Mouse (Mus musculus): ENCODE data around the gene Cobl. TPM values are rescaled to one million over a fixed set of nuclear protein-coding genes. Genes with fewer than 3 reads are reported as not detected.

Gene Cobl
- total and polyA plus RNA-seq, 2 experiments from 2014 or later, result 17.2 to 24.5 TPM

DNA sequence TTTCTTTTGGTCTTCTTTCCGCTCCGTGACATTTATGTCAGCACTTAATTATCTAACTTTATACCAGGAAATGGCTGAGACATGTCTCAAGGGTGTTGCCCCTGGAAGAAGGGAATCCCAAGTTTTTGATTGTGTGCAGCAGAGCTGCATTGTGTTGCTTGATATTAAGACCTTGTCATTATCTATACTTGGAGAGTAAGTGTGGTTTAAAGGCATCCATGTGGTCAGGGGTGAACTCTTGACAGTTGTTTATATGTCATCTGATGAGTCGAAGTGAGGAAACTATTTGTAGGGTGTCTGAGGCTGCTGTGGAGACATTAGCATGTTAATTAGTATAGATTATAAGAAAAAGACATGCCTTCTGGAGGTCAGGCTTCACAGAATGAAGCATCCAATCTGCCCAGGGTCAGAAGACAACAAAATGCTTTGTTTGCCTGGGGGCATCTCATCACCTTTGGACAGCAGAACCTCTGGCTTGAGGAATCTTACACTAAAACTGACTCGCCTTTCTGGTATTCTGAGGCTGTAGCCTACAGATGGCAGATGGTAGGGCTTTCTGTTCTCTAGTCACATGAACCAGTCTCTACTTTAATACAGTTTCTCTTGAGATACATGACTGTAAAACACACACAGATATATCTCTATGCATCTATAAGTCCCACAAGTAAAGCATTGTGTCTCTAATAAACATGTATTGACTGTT lies 179.3 kb downstream of the Cobl start:
- no peak overlapping the region for H3K27ac ChIP-seq (ENCODE audit: low read depth, low read length)
- H3K36me3 ChIP-seq (ENCODE audit: insufficient read depth, low read length), result no peaks in the 10 kb centered on the region
- ATAC-seq (ENCODE audit: low FRiP score) (no peak), DNase-seq (ENCODE audit: low spot score) (no peak)
- H3K4me2 ChIP-seq (ENCODE audit: low read depth, low read length, poor library complexity, severe bottlenecking), result no peak overlapping the region
- H3K9me3 ChIP-seq (ENCODE audit: low read length), result no peaks in the 10 kb centered on the region
- H3K4me3 ChIP-seq (ENCODE audit: low read depth, low read length), result no peak overlapping the region
- H3K27me3 ChIP-seq (ENCODE audit: insufficient read depth, low read length), result no peaks in the 10 kb centered on the region
- WGBS, result 92% methylated on average over 4 of the region's 4 CpGs
- no peaks in the 10 kb centered on the region for H3K4me1 ChIP-seq (ENCODE audit: insufficient read depth, low read length)
- no peak for TF ChIP-seq CTCF (IDR thresholded peaks at IDR 0.05)
- no peak overlapping the region for H3K9ac ChIP-seq (replicated peaks; ENCODE audit: low read length, poor library complexity, severe bottlenecking)

DNA sequence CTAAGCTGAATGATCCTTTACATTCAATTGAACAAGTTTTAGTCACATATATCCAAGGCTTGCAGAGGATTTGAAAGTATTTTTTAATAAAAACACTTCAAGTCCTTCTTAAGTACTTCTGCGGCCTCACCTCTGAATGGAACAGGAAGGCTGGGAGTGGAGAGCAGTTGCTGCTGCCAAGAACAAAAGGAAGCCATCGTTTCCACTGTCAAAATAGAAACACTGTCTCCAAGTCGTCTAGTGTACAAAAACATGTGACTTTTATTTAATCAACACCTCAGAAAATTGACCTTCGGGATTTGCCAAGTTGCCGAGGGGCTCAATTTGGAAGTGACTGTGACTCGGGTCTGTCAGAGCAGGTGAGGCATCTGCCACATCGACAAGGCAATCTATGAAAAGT lies 184.0 kb downstream of the Cobl start:
- no peak for TF ChIP-seq CTCF (IDR thresholded peaks at IDR 0.05)
- ATAC-seq (ENCODE audit: low FRiP score) (no peak), DNase-seq (ENCODE audit: low spot score) (no peak)
- 69% methylated on average over 7 of the region's 7 CpGs for WGBS
- H3K4me3 ChIP-seq (ENCODE audit: low read depth, low read length), result no peak overlapping the region
- H3K9ac ChIP-seq (replicated peaks; ENCODE audit: low read length, poor library complexity, severe bottlenecking), result no peak overlapping the region
- H3K4me2 ChIP-seq (ENCODE audit: low read depth, low read length, poor library complexity, severe bottlenecking), result no peak overlapping the region
- no peaks in the 10 kb centered on the region for H3K36me3 ChIP-seq (ENCODE audit: insufficient read depth, low read length)
- no peaks in the 10 kb centered on the region for H3K27me3 ChIP-seq (ENCODE audit: insufficient read depth, low read length)
- no peaks in the 10 kb centered on the region for H3K9me3 ChIP-seq (ENCODE audit: low read length)
- H3K4me1 ChIP-seq (ENCODE audit: insufficient read depth, low read length), result no peaks in the 10 kb centered on the region
- no peak overlapping the region for H3K27ac ChIP-seq (ENCODE audit: low read depth, low read length)

GRCm38 (mm10) chr11:12274276-12274675 lies 190.5 kb downstream of the Cobl start:
- no peak overlapping the region for H3K4me3 ChIP-seq (ENCODE audit: low read depth, low read length)
- no peak for TF ChIP-seq CTCF (IDR thresholded peaks at IDR 0.05)
- no peaks in the 10 kb centered on the region for H3K27me3 ChIP-seq (ENCODE audit: insufficient read depth, low read length)
- H3K4me2 ChIP-seq (ENCODE audit: low read depth, low read length, poor library complexity, severe bottlenecking), result no peak overlapping the region
- H3K36me3 ChIP-seq (ENCODE audit: insufficient read depth, low read length), result no peaks in the 10 kb centered on the region
- H3K4me1 ChIP-seq (ENCODE audit: insufficient read depth, low read length), result no peaks in the 10 kb centered on the region
- no peak for DNase-seq (ENCODE audit: low spot score)
- H3K9me3 ChIP-seq (ENCODE audit: low read length), result no peaks in the 10 kb centered on the region
- ATAC-seq (ENCODE audit: low FRiP score), result no peak
- 73% methylated on average over 2 of the region's 2 CpGs for WGBS
- H3K27ac ChIP-seq (ENCODE audit: low read depth, low read length), result no peak overlapping the region
- H3K9ac ChIP-seq (replicated peaks; ENCODE audit: low read length, poor library complexity, severe bottlenecking), result no peak overlapping the region

GRCm38 (mm10) chr11:12273726-12274125 lies 191.0 kb downstream of the Cobl start:
- H3K4me3 ChIP-seq (ENCODE audit: low read depth, low read length), result no peak overlapping the region
- H3K4me2 ChIP-seq (ENCODE audit: low read depth, low read length, poor library complexity, severe bottlenecking), result no peak overlapping the region
- H3K27me3 ChIP-seq (ENCODE audit: insufficient read depth, low read length), result no peaks in the 10 kb centered on the region
- H3K9me3 ChIP-seq (ENCODE audit: low read length), result no peaks in the 10 kb centered on the region
- H3K36me3 ChIP-seq (ENCODE audit: insufficient read depth, low read length), result no peaks in the 10 kb centered on the region
- 83% methylated on average over 6 of the region's 6 CpGs for WGBS
- H3K27ac ChIP-seq (ENCODE audit: low read depth, low read length), result no peak overlapping the region
- no peak for TF ChIP-seq CTCF (IDR thresholded peaks at IDR 0.05)
- DNase-seq (ENCODE audit: low spot score) (peak; percentile 9), ATAC-seq (ENCODE audit: low FRiP score) (no peak)
- H3K9ac ChIP-seq (replicated peaks; ENCODE audit: low read length, poor library complexity, severe bottlenecking), result no peak overlapping the region
- H3K4me1 ChIP-seq (ENCODE audit: insufficient read depth, low read length), result no peaks in the 10 kb centered on the region

- no peaks in the 10 kb centered on the region for H3K4me1 ChIP-seq (ENCODE audit: insufficient read depth, low read length)
- H3K9me3 ChIP-seq (ENCODE audit: low read length), result no peaks in the 10 kb centered on the region
- DNase-seq (ENCODE audit: low spot score) (peak; percentile 24), ATAC-seq (ENCODE audit: low FRiP score) (no peak)
- peaks cover 8% of the 10 kb centered on the region; the same call in 1 of the 2 replicates for H3K36me3 ChIP-seq (ENCODE audit: insufficient read depth, low read length)
- no peak overlapping the region for H3K27ac ChIP-seq (ENCODE audit: low read depth, low read length)
- no peak overlapping the region for H3K9ac ChIP-seq (replicated peaks; ENCODE audit: low read length, poor library complexity, severe bottlenecking)
- H3K4me3 ChIP-seq (ENCODE audit: low read depth, low read length), result no peak overlapping the region
- WGBS, result 58% methylated on average over 2 of the region's 2 CpGs
- no peak for TF ChIP-seq CTCF (IDR thresholded peaks at IDR 0.05)
- no peaks in the 10 kb centered on the region for H3K27me3 ChIP-seq (ENCODE audit: insufficient read depth, low read length)
- H3K4me2 ChIP-seq (ENCODE audit: low read depth, low read length, poor library complexity, severe bottlenecking), result no peak overlapping the region
These were observed 206.3 kb downstream of the Cobl start for GRCm38 (mm10) chr11:12258411-12258810.

DNA sequence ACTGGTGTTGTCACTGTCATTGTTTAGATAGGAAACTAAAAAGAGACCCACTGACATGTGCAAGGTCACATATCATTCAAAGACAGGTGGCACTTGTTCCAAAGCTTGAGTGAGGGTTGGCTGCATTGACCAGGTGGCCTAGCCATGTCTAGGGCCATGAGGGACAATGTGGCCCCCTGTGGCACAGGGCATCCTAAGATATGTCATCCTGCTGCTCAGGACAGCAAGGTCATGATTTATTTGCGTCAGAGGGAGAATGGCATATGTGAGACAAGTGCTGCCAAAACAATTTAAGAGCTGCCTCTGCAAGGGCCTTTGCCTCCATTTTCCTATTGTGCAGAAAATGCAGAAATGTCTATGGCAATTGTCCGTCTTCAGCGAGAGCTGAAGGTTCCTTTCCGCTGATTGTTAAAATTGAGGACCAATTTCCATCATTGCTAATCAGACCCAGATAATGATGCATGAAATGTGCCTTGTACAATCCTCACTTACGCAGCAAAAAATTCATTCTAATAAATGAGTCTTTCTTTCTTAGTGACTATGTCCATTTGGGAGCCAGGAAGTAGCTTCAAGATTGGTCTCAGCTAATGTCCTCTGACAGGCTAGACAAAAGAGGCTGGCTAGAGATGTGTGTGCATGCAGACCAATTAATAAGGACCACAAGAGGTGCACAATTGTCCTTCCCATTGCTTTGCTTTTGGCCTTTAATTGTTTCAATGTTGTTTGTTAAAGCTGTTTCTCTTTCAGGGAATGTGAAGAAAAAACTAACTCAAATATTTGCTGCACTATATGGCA lies 207.2 kb downstream of the Cobl start:
- Histone ChIP-seq H3K27ac (ENCODE audit: low read depth, low read length) (no peak overlapping the region), H3K4me2 (ENCODE audit: low read depth, low read length, poor library complexity, severe bottlenecking) (no peak overlapping the region), H3K9ac (replicated peaks; ENCODE audit: low read length, poor library complexity, severe bottlenecking) (no peak overlapping the region), H3K4me3 (ENCODE audit: low read depth, low read length) (no peak overlapping the region), H3K27me3 (ENCODE audit: insufficient read depth, low read length) (no peaks in the 10 kb centered on the region), H3K4me1 (ENCODE audit: insufficient read depth, low read length) (no peaks in the 10 kb centered on the region), H3K9me3 (ENCODE audit: low read length) (no peaks in the 10 kb centered on the region), H3K36me3 (ENCODE audit: insufficient read depth, low read length) (peaks cover 14% of the 10 kb centered on the region; the same call in 1 of the 2 replicates)
- ATAC-seq (ENCODE audit: low FRiP score) (no peak), DNase-seq (ENCODE audit: low spot score) (peak; percentile 30)
- WGBS, result 57% methylated on average over 5 of the region's 5 CpGs
- TF ChIP-seq CTCF (IDR thresholded peaks at IDR 0.05), result no peak

All from midbrain, postnatal 0 days (tissue).